Mouse (Mus musculus) stomach, postnatal 0 days (tissue): ENCODE results near the gene Fbxo11. TPM values are rescaled to one million over a fixed set of nuclear protein-coding genes. Genes with fewer than 3 reads are reported as not detected.
"Not testable (repeated sequence)": the region's sequence is repeated elsewhere in the genome, so short reads cannot be mapped to it uniquely, and the experiment has no call there.

Experiments used
- ATAC-seq: fragments of 200-750 bp; cut with Nextera tagmentation; 2 replicates; pipeline ENCODE4 v1.8.0; 2017; ENCODE audit not compliant: low FRiP score, low TSS enrichment
- DNase-seq: peaks from one replicate; pipeline ENCODE4 v3.0.0-alpha.2; 2016; ENCODE audit warnings: low spot score
- H3K27ac ChIP-seq: fragments of 300-500 bp; sonication (generic); replicated peaks from 2 replicates; pipeline ENCODE4 v1.5.1; 2014; ENCODE audit warnings: mild to moderate bottlenecking, control low read depth
- H3K27me3 ChIP-seq: fragments of 300-500 bp; sonication (generic); 2 replicates; pipeline ENCODE4 v1.6.1; 2014; ENCODE audit warnings: low read length; ENCODE audit not compliant: control insufficient read depth, insufficient read depth
- H3K36me3 ChIP-seq: fragments of 300-500 bp; sonication (generic); 2 replicates; pipeline ENCODE4 v1.6.1; 2014; ENCODE audit warnings: low read length, mixed read lengths; ENCODE audit not compliant: control insufficient read depth, insufficient read depth
- H3K4me1 ChIP-seq: fragments of 300-500 bp; sonication (generic); replicated peaks from 2 replicates; pipeline ENCODE4 v1.6.1; 2014; ENCODE audit warnings: antibody characterized with exemption; ENCODE audit not compliant: control insufficient read depth, insufficient read depth
- H3K4me2 ChIP-seq: fragments of 300-500 bp; sonication (generic); replicated peaks from 2 replicates; pipeline ENCODE4 v1.6.1; 2014; ENCODE audit warnings: low read depth, mild to moderate bottlenecking, control low read depth, moderate library complexity
- H3K4me3 ChIP-seq: fragments of 300-500 bp; sonication (generic); 2 replicates; pipeline ENCODE4 v1.5.1; 2014; ENCODE audit warnings: low read depth, low read length, control low read depth
- H3K9ac ChIP-seq: fragments of 300-500 bp; sonication (generic); 2 replicates; pipeline ENCODE4 v1.6.1; 2014; ENCODE audit warnings: mild to moderate bottlenecking, low read length, control low read depth, mixed read lengths
- H3K9me3 ChIP-seq: fragments of 300-500 bp; sonication (generic); 2 replicates; pipeline ENCODE4 v1.6.1; 2016; ENCODE audit warnings: low read length; ENCODE audit not compliant: control insufficient read depth
- CTCF ChIP-seq: IDR thresholded peaks from 2 replicates; pipeline ENCODE4 v1.5.1; 2016; ENCODE audit warnings: antibody characterized with exemption, low read depth, mild to moderate bottlenecking, moderate library complexity
- EP300 ChIP-seq: optimal IDR thresholded peaks from 2 replicates; pipeline ENCODE3; 2016; ENCODE audit warnings: antibody characterized with exemption
- WGBS: fragments of 180-500 bp; shearing (Covaris S2); extraction: QIAGEN DNeasy Blood & Tissue Kit; methylation state at CpG from one replicate; pipeline ENCODE4 v1.1.7; 2014; 5-methylcytosine and 5-hydroxymethylcytosine counted together
- polyA plus RNA-seq: library from polyadenylated mRNA; unstranded; fragments of >200 nt; fragmentation: Nextera tagmentation; extraction: Ambion mirVana; gene quantifications from 2 replicates; pipeline ENCODE4 v1.2.1, GENCODE M21; 2015

Fbxo11 gene
- polyA plus RNA-seq, 1 experiment from 2014 or later, result 7.7 TPM

DNA sequence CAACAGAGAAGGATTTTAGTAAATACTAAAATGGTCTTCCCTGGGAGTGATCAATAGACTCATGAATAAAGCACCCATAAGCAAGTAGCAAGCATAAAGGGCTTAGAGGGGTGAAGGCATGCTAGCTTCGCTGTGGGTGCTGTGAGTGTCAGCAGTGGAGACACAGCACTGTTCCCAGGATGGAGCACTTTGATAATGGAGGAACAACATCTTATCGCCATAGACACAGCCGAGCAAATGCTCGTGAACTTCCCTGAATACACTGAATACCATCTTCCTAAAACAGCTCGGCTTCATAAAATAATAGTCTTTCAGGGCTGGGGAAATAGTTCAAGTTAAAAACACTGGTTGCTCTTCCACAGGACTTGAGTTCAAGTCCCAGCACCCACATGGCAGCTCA is 33.3 kb downstream of the Fbxo11 start:
- TF ChIP-seq EP300, result no peak
- no peak for TF ChIP-seq CTCF
- Histone ChIP-seq H3K27me3 (no peaks in the 10 kb centered on the region), H3K36me3 (no peaks in the 10 kb centered on the region), H3K4me2 (no peak overlapping the region), H3K9me3 (no peaks in the 10 kb centered on the region), H3K9ac (no peak overlapping the region), H3K4me1 (0 out of 2 replicates have a peak, but pooled peaks cover 2% of the 10 kb centered on the region), H3K4me3 (no peak overlapping the region), H3K27ac (no peak overlapping the region)
- no peak for DNase-seq
- ATAC-seq, result no peak
- 81% methylated on average over 5 of the region's 5 CpGs for WGBS

DNA sequence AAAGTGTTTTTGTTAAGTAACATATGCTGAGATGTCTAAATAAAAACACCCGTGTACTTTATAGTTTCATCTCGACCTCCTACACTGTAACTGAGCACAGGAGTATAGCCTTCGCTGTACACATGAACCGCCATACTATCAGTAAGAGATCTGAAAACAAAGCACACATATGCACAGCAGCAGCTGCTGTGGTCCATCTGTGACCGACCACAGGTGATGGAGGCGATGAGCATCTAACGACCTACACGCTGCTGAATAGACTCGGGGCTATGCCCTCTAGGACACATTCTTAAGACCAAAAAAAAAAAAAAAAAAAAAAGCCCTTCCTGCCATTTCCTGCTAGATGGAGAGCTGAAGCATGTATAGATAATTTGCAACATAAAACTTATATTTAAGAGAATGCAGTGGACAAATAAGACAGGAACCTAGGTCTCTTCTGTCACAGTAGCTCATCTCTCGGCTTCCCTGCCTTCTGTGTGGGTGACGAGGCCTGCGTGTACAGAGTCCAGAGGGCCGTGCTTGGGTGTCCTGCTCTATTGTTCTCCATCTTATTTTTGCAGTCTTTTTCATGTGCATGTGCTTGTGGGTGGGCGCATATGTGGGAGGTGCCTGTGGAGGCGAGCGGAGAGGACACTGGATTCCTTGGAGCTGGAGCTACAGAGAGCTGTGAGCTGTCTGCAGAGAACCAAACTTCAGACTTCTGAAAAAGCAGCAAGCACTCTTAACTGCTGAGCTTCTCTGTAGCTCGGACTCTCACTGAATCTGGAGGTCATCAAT is 35.7 kb downstream of the Fbxo11 start:
- no peak for ATAC-seq
- no peak overlapping the region for H3K9ac ChIP-seq
- no peak overlapping the region for H3K4me2 ChIP-seq
- no peak for TF ChIP-seq CTCF
- no peak for TF ChIP-seq EP300
- H3K9me3 ChIP-seq, result no peaks in the 10 kb centered on the region
- no peak for DNase-seq
- no peak overlapping the region for H3K4me3 ChIP-seq
- H3K36me3 ChIP-seq, result no peaks in the 10 kb centered on the region
- no peak overlapping the region for H3K27ac ChIP-seq
- H3K27me3 ChIP-seq, result no peaks in the 10 kb centered on the region
- 0 out of 2 replicates have a peak, but pooled peaks cover 2% of the 10 kb centered on the region for H3K4me1 ChIP-seq
- 80% methylated on average over 17 of the region's 17 CpGs for WGBS

- no peak overlapping the region for H3K27ac ChIP-seq
- H3K27me3 ChIP-seq, result no peaks in the 10 kb centered on the region
- no peaks in the 10 kb centered on the region for H3K4me1 ChIP-seq
- DNase-seq, result peak; percentile 24
- H3K36me3 ChIP-seq, result no peaks in the 10 kb centered on the region
- H3K9me3 ChIP-seq, result no peaks in the 10 kb centered on the region
- no peak overlapping the region for H3K9ac ChIP-seq
- H3K4me2 ChIP-seq, result no peak overlapping the region
- TF ChIP-seq CTCF (peak; percentile 76), EP300 (no peak)
- WGBS, result 20% methylated on average over 4 of the region's 4 CpGs
- ATAC-seq, result no peak
- H3K4me3 ChIP-seq, result no peak overlapping the region
Observed at GRCm38 (mm10) chr17:88025227-88025626, 39.9 kb downstream of the Fbxo11 start.

- WGBS, result 79% methylated on average over 1 of the region's 1 CpGs
- no peaks in the 10 kb centered on the region for H3K9me3 ChIP-seq
Observed at GRCm38 (mm10) chr17:88023924-88024323, 41.2 kb downstream of the Fbxo11 start.

DNA sequence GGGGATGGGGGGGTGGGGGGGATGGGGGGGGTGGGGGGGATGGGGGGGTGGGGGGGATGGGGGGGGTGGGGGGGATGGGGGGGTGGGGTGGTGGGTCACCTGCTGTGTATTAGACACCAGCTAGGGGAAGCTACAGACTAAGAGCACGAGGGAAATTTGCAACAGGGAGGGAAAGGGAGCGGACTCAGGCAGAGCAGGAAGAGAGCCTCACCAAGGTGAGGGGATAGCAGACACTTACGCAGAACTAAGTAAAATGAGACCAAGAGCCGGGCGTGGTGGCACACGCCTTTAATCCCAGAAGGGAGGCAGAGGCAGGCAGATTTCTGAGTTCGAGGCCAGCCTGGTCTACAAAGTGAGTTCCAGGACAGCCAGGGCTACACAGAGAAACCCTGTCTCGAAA is 49.1 kb downstream of the Fbxo11 start:
- DNase-seq, ATAC-seq, H3K4me2 ChIP-seq, H3K27ac ChIP-seq, H3K4me3 ChIP-seq, H3K36me3 ChIP-seq, H3K27me3 ChIP-seq, H3K9ac ChIP-seq, H3K9me3 ChIP-seq, H3K4me1 ChIP-seq: not testable (repeated sequence)
- 92% methylated on average over 8 of the region's 8 CpGs for WGBS

More at GRCm38 (mm10) chr17:88023924-88024323, 41.2 kb downstream of the Fbxo11 start:
- ATAC-seq (no peak), DNase-seq (no peak)
- H3K27me3 ChIP-seq, result no peaks in the 10 kb centered on the region
- TF ChIP-seq EP300, result no peak
- no peak for TF ChIP-seq CTCF
- H3K4me3 ChIP-seq, result no peak overlapping the region
- no peak overlapping the region for H3K9ac ChIP-seq
- no peaks in the 10 kb centered on the region for H3K36me3 ChIP-seq
- H3K4me1 ChIP-seq, result no peaks in the 10 kb centered on the region
- no peak overlapping the region for H3K4me2 ChIP-seq
- H3K27ac ChIP-seq, result no peak overlapping the region

DNA sequence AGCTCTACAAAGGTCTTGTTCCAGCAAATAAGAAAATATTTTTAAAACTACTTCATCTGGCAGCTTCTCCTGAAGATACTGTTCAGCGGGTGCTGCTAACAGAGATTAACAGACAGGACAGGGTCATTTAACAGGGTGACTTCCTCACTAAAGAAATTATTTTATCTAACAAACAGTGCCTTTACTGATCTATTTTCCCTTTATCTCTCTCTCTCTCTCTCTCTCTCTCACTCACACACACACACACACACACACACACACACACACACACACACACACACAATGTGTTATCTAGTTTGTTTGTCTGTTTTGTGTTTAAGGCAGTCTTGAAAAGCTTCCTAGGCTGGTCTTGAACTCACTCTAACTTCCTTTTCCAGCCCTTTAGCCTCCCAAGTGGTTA is 50.6 kb downstream of the Fbxo11 start:
- no peak for DNase-seq
- Histone ChIP-seq H3K27ac (no peak overlapping the region), H3K36me3 (no peaks in the 10 kb centered on the region; the same call in 1 of the 2 replicates), H3K4me3 (no peak overlapping the region), H3K9ac (no peak overlapping the region), H3K27me3 (no peaks in the 10 kb centered on the region), H3K9me3 (no peaks in the 10 kb centered on the region), H3K4me2 (no peak overlapping the region), H3K4me1 (no peaks in the 10 kb centered on the region)
- 69% methylated on average over 1 of the region's 1 CpGs for whole genome bisulfite sequencing
- TF ChIP-seq EP300 (no peak), CTCF (no peak)
- ATAC-seq, result no peak
